Mouse (Mus musculus) erythroid progenitor cell, adult 5-6 weeks (primary cell): ENCODE measurements around the gene Adamts12. TPM values are rescaled to one million over a fixed set of nuclear protein-coding genes. Genes with fewer than 3 reads are reported as not detected.

Source experiments
- ATAC-seq: replicated peaks from 2 replicates; pipeline ENCODE4 v1.8.0; 2016; ENCODE audit warnings: moderate number of reproducible peaks, mild to moderate bottlenecking, moderate TSS enrichment, inconsistent platforms; ENCODE audit not compliant: poor library complexity, low FRiP score, severe bottlenecking
- total RNA-seq, 2 experiments: library from RNA; stranded (forward) in 1 of 2; stranded (reverse) in 1 of 2; fragments of 150-400 nt in 1 of 2; fragments of 186-747, 209-891 nt in 1 of 2; gene quantifications; 2 replicates each; pipeline versions ENCODE4 v1.2.3 to v1.2.4; 2015 to 2017; ENCODE audit warnings: low replicate concordance in 2 of 2

Adamts12 gene
- total RNA-seq, 2 experiments from 2014 or later, result not detected

DNA sequence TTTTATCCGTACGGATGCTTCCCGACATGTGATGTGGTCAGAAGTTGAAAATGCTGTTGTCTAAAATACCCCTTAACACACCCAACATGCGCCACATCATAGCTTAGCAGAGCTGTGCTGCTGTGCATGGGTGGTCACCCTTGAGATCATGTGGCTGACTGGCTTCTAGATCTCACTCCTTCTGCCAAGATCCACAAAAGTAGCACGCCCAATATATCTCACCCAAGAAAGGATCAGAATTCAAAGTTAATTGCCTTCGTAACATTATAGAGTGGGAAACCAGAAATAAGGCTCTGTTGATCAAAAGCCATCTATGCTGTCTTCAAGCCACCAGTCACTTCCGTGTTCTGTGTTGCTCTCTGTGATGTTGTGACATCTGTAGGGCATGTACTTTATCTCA lies 3.3 kb downstream of the Adamts12 start:
- ATAC-seq, result no peak

DNA sequence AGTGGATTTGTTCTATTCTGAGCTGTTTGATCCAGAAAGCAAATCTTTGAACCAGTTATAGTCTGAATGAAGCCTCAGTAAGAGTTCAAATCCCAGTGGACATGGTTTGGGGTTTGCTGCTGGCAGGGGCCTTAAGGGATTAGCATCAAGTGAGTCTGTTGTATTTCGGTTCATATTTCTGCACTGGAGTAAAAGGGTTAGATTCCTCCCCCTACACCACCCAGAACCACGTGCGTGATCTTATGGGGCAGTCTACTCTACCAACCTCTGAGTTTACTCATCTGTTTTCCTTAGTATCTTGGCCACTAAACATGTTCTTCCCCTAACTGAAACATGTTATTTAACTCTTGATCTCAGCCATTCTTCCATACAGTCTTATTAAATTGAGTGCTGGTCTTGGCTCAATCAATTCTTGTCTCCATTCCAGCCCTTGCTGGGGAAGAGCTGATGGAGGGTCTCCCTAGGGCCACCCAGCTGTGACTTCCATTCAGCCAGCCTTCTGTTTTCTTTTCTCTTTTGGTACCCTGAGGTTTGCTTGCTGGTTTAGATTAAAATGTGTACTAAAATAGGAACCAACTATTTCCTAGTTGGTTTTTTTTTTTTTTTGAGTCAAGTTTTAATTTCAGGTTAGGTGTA lies 11.3 kb downstream of the Adamts12 start:
- no peak for ATAC-seq

DNA sequence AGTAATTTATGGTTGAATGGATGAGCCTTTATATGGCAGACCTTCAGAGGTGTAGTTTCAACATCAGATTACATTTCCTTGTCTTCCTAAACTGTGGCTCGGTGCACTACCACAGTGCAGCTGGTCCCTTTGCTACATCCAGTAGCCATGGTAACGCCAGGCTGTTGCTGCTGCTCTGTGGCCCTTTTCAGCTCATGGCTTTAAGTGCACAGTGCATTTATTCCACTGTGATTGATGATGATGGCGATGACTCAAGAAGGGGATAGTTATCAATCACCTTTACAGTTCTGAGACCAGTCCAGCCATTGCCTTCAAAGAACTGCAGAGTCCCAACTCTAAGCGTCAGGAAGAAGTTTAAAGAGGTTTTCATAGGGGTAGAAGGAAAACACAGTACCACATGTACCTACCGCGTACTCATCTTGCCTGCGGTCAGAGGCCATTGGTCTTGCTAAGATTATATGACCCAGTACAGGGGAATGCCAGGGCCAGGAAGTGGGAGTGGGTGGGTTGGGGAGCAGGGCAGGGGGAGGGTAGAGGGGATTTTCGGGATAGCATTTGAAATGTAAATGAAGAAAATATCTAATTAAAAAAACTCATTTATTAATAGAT lies 18.5 kb downstream of the Adamts12 start:
- ATAC-seq, result no peak

DNA sequence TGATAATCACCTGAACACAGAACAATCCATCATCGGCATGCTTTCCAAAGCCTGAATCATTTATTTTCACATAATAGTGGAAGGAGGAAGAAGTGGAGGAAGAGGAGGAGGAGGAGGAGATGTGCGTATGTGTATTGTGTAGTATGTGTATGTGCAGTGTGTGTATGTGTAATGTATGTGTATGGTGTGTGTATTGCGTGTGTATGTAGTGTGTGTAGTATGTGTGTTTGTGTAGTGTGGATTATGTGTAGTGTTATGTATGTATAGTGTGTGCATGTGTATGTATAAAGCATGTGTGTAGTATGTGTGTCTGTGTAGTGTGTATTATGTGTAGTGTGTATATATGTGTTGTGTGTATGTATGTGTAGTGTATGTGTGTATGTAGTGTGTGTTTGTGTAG lies 19.1 kb downstream of the Adamts12 start:
- ATAC-seq, result no peak

DNA sequence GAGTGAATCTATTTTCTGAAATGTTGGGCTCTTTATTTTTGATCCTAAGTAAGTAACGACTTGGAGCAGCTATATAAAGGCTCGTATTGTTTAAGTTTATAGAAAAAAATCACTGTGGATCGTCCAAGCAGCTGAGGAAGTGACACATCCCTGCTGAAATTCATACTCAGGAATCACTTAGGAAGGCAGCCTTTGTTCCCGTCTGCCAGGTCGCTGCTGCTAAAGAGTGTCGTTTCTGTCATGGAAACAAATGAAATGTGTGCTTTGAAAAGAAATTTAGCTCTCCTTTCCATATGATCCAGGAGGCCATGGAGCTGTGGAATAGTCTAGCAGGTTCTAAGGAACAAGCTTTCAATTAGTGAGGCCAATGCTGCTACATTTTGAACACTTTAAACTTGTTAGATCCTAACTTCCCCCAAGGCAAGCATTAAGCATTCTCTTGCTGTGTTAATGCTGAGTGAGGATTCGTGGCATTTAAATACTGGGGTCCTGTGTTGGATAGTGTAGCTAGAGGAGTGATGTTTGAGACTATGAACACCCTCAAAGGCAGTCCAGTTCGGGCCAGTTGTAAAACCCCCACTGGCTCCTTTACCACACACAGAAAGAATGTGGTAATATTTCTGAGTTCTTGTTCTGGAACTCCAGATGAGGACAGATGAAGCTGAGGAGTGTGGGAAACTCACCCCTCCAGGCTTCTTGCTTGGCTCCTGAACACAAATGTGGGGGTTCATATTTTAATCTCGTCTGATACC lies 19.8 kb downstream of the Adamts12 start:
- no peak for ATAC-seq

DNA sequence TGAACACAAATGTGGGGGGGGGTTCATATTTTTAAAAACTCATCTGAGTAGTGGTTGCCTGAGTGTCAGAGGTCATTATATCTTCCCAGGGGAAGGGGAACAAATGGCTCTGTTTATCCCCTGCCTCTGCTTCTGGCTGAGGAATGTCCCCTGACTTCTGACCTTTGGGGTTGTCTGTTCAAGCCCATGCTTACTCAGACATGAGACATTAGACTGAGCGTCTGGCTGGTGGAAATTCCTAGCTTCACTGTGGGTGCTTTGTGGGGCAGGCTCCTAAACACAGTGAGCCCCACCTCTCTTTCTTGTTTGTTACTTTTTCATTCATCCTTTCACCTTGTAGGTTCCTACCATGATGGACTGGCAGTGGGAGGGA lies 20.4 kb downstream of the Adamts12 start:
- no peak for ATAC-seq

DNA sequence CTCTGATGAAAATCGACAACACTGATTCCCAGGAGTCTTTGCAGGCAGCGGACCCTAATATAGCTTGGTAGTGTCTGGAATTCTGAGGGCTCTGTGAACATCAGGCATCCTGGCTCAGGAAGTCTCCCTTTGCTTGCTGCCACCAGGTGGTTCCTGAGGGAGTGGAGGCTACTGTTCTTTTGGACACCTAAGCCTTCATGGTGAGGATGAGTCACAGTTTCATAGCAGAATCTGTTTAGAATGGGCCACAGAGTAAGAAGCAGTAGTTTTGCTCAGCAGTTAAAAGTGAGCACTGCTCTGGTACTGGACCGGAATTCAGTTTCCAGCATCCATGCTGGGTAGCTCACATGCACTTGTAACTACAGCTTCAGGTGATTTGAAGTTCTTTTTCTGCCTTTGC lies 24.9 kb downstream of the Adamts12 start:
- ATAC-seq, result no peak

DNA sequence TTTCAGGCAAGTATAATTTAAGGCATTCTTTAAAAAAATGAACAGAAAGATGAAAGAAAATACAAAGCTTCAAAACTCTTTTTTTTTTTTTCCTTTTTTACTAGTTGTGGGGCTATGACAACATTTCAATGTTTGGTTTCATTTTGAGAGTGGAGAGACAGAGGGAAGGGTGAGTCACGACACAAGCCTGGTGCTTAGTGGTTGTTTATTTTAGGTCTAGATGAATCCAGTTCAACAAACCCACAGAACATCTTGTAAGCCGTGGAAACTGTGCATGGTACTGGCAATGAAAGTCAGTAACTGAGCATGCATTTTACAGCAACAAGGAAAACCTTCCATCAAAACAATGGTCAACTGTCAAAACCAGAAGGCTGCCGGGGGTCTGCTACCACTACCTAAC lies 31.0 kb downstream of the Adamts12 start:
- ATAC-seq, result no peak

DNA sequence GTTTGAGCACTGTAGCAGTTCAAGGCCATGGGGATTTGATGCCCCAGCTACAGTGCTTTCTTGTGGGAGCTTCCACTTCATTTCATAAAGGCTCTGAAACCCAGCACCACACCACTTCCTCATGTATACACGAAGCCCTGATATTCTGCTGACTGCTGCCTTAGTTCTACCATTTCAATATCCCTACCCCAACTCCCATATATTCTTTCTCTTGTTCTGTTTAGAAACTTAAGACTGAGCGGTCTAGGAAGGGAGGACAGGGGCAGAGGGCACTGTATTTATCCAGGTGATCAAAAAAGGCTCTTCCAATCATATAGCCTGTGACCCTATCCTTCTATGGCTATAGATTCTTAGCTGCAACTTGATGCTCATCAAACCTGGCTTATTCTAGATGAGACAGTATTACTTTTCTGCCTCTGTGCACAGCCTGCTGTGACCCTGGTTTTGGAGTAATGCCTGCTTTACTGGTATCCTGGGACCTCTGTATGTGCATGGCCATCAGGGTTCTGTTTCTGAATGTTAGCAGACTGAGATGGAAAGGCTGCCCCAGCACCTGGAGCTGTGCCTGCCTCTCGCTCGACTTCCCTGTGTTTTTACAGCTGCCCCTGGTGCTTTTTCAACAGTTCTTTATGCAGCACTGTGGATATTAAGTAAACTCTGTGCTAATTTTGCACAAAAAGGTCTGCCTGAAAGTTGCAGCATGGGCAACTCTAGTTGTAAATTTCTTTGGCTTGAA lies 33.5 kb downstream of the Adamts12 start:
- no peak for ATAC-seq

DNA sequence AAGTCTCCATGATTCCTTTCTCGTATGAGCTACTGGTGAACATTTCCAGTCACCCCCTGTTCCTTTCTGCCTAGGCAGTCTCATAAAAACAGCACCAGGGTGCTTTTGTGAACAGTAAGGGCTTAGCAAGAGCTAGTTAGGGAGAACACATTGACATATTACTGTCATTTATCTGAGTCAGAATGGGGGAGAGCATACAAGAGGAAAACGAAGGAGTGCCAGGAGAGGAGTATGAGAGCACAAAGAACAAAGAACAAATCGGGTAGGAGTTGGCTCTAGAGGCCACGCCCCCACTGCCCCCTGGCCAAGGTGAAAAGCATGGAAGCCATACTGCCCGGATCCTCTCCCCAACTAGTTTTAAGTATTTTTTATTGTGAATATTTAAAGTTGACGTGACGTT lies 34.4 kb downstream of the Adamts12 start:
- no peak for ATAC-seq

DNA sequence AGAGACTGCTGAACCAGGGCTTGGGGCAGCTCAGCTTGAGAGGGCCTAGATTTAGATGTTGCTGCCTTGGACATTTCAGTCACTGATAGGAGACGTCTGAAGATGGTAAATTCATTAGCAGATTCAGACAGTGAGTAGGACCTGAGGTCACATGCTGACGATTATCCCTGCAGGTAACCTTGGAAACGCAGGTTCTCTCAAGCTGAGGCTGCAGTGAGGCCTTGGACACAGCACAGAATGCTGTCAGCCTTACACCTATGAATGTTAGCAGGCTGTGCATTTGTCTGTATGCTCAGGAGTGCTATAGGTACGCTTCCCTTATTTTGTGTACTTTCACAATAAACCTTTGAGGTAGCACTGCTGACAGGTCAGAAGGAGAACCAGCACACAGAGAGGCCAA lies 36.3 kb downstream of the Adamts12 start:
- no peak for ATAC-seq

DNA sequence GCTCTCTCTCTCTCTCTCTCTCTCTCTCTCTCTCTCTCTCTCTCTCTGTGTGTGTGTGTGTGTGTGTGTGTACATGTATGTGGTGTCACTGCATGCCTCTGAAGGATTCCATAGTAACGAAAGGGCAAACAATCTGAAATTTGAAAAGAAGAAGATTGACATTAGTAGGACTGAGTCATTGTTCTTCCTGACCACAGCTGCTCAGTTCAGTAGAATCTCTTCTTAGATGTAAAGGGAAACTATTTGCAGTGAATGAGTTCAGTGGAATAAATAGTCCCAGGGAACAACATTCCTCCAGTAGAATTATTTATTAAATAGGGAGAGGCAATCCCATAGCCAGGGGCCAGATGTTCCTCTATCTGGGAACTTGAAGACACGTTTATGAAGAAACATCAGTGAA lies 40.5 kb downstream of the Adamts12 start:
- no peak for ATAC-seq

DNA sequence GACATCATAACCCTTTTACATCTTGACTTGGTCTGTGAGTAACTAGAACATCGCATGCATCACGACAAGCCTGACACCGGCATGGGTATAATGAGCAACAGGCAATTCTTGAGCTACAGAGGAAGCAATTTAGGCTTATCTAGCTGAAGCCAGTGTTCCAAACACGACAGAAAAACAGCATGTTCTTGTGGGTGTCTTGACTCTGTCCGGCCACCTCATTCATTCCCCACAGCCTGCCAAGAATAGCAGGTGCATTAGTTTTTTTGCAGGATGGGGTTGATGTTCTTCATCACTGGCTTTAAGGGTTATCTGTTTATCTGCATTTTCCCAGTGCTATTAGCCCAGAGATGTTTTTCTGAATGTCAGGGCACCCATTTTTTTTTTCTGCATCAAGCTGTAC lies 42.8 kb downstream of the Adamts12 start:
- no peak for ATAC-seq

DNA sequence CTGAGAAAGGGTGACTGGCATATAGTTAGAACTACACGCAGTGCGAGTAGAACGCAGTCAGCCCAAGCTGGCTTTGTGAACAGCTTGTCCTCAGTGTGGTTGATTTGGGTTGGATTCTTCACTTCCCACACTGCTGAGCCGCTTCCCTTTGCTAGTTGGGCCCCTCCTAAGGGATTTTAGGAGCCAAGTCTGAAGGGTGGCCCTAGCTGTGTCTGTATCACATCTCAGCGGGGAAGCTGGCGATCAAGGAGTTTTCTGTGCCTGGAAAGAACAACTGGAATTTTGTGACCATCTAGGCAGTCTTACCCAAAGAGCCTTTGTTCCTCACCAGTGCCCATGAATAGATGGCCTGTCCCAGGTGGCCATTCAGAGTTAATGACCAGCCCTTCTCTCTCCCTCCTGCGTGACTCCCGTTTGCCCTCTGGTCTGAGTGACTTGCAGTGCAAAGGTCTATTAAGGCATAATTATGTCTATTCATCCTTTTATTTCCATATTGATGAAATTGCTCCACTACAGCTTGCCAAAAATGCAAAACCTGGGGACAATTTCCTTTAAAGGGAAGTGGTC lies 50.1 kb downstream of the Adamts12 start:
- ATAC-seq, result no peak

DNA sequence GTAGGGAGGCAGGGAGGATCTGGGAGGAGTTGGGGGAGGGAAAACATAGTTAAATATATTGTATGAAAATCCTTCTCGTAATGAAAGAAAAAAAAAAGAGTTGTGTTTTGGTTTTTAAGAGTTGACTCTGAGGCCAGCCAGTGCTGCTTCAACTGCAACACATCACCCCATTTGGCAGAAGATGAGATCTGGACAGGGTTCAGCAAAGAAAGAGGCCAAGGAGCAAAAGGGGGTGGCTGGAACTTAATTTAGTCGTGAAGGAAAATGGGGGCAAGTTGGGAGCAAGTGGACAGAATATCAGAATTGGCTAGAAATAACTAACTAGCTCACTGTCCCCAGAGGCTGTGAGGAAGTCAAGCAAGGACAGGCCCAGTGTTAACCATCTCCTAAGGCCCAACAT lies 51.7 kb downstream of the Adamts12 start:
- no peak for ATAC-seq

DNA sequence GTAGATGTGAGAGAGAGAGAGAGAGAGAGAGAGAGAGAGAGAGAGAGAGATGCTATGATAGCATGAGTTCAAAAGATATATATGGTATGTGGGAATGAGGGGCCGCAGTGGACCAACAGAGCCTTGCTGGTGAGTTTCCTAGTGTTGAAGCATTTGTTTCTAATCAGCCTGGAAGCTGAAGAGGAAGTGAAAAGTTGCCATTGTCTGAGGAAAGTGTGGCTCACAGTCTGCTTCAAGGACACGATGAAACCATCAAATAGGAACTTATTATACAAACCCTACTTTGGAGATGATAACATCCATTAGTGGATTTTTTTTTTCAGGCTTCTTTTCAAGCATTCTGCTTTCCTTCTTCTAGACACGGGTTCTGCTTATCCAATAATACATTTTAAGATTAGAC lies 52.3 kb downstream of the Adamts12 start:
- no peak for ATAC-seq

DNA sequence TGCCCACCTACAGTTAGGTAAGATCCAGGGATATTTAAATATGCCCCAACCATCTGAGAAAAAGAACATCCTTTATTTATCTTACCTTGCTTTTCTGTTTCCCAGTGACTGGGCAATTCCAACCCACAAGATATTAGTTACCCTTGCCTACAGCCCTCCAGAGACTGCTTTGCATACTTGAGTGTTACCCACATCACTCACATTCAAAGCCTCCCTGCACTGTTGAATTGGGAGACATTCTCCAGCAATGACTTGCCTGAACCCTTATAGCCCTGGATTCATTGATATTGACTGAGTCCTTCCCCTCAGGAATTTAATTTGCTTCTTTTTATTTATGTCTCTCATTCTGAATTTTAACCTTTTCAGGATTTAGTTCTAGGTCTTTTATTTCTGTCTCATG lies 53.8 kb downstream of the Adamts12 start:
- ATAC-seq, result no peak

DNA sequence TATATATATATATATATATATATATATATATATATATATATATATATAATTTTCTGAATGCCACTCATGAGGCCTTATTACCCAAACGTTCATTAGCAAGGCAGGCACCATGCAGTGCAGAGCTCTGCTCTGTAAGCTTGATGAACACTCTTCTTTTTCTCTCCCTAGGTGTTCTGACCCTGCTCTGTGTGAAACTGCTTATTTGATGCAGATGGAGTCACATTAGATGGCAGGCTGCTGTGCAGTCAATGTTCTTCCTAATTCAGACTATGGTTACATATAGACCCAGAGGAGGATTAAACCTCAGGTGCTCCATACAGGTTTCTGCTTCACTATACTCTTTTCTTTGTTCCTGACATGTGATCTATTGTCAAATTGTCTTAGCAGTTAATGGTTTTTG lies 57.1 kb downstream of the Adamts12 start:
- ATAC-seq, result no peak

DNA sequence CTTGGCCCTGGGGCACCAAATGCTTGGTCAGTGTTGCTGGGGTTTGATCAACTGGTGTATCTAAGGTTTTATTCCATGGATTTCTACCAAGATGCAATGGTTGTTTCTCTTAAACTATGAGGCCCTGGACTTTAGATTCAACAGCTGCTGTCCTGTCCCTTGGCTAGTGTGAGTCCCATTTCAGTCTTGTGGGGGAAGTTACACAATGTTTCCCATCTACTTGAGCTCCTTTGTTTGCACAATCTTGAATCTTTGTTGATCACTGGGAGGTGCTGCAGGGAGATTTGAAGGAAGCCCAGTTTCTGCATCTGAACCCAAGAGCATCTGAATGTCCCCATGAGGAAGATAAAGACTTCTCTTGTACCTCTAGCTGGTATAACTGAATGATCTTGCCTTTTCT lies 60.8 kb downstream of the Adamts12 start:
- no peak for ATAC-seq

DNA sequence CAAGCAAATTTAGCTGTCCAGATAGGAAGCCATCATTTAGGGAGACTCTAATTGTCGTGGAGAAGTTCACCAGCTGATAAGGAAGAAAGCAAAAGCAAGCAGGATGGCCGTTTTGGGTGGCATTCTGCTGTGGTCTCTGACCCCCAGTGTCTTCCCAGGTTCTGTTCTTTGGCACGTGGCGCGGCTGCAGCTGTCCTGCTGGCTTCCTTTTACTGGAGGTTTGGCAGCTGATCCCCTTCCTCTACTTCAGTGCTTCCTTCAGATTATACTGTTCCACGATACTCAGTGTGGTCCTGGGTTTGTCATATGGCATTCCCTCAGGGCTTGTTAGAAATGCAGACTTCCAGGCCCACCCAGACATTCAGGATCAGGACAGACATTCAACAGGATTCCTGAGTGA lies 63.9 kb downstream of the Adamts12 start:
- no peak for ATAC-seq
